Mouse (Mus musculus) E14TG2a.4 (cell line): ENCODE data around the gene Map3k4.

Experiments
- H3K27me3 ChIP-seq: 2 replicates; pipeline ENCODE4 v1.6.1; 2014; ENCODE audit warnings: low read length, control low read depth; ENCODE audit not compliant: insufficient read depth
- H3K36me3 ChIP-seq: 2 replicates; pipeline ENCODE4 v1.6.1; 2014; ENCODE audit warnings: low read length, control low read depth; ENCODE audit not compliant: insufficient read depth
- H3K4me1 ChIP-seq: replicated peaks from 2 replicates; pipeline ENCODE4 v1.6.1; 2014; ENCODE audit warnings: low read depth, low read length, control low read depth
- H3K4me3 ChIP-seq: replicated peaks from 2 replicates; pipeline ENCODE4 v1.5.1; 2014; ENCODE audit warnings: mild to moderate bottlenecking, low read length
- H3K9me3 ChIP-seq: 2 replicates; pipeline ENCODE4 v1.6.1; 2014; ENCODE audit warnings: low read length, control low read depth
- CTCF ChIP-seq: conservative IDR thresholded peaks from 2 replicates; pipeline ENCODE4 v1.5.1; 2014; ENCODE audit warnings: low read length
- NANOG ChIP-seq: IDR thresholded peaks from 2 replicates; pipeline ENCODE4 v1.6.1; 2014; ENCODE audit warnings: borderline replicate concordance, low read length, mixed read lengths
- POU5F1 ChIP-seq: IDR thresholded peaks from 2 replicates; pipeline ENCODE4 v1.6.1; 2014; ENCODE audit warnings: low read length, borderline replicate concordance

The Map3k4 gene

GRCm38 (mm10) chr17:12271805-12272204, 46.8 kb downstream of the Map3k4 start:
- Histone ChIP-seq H3K9me3 (no peaks in the 10 kb centered on the region), H3K4me1 (peaks cover 23% of the 10 kb centered on the region), H3K27me3 (no peaks in the 10 kb centered on the region), H3K4me3 (no peak overlapping the region), H3K36me3 (peaks cover 69% of the 10 kb centered on the region)
- TF ChIP-seq CTCF (no peak), POU5F1 (no peak), NANOG (no peak)

DNA sequence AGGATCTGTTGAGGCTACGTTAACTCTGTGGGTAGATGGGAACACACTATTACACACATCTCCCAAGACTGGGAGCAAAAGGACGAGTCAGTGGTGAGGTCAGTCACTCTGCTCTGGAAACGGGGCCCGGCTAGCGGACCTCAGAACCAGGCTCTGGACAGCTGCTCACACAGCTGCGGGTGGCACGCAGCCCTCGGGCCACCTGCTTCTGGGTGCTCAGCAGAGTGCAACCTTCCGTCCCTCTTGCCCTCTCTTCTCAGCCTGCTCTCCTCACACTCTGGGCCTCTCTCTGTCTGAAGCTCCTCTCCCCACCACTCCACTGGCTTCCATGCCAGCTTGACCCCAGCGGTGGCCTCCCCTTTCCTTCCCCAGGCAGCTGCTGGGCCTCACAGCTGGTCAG, 50.1 kb downstream of the Map3k4 start:
- no peak for TF ChIP-seq POU5F1
- no peak overlapping the region for H3K4me3 ChIP-seq

DNA sequence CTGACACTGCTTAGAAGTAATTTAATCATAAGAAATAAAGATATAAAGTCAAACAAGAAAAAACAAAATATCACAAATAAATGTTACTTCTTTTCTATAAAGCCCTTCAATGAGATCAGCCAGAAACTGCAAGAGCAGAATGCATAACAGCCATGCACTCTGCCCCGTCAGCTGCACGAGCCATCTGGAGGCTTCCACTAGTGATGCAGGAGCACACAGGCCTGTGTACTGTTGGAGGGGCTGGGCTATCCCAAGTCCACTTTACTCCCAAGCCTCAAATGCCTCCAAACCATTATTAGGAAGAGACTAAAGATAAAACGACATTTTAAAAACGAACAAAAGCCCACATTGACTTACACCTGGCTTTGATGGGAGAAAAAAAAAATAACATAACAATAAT, 50.5 kb downstream of the Map3k4 start:
- Histone ChIP-seq H3K9me3 (no peaks in the 10 kb centered on the region), H3K4me3 (no peak overlapping the region), H3K36me3 (peaks cover 54% of the 10 kb centered on the region), H3K4me1 (peaks cover 43% of the 10 kb centered on the region), H3K27me3 (no peaks in the 10 kb centered on the region)
- TF ChIP-seq POU5F1 = no peak
- TF ChIP-seq CTCF = no peak
- TF ChIP-seq NANOG = no peak

More for the DNA sequence above, 50.1 kb downstream of the Map3k4 start:
- no peaks in the 10 kb centered on the region for H3K27me3 ChIP-seq
- peaks cover 41% of the 10 kb centered on the region for H3K4me1 ChIP-seq
- peaks cover 51% of the 10 kb centered on the region for H3K36me3 ChIP-seq
- H3K9me3 ChIP-seq = no peaks in the 10 kb centered on the region

GRCm38 (mm10) chr17:12265969-12266925, 52.3 kb downstream of the Map3k4 start:
- H3K4me1 ChIP-seq = peaks cover 44% of the 10 kb centered on the region
- H3K27me3 ChIP-seq = no peaks in the 10 kb centered on the region
- H3K9me3 ChIP-seq = no peaks in the 10 kb centered on the region
- H3K36me3 ChIP-seq = peaks cover 52% of the 10 kb centered on the region
- TF ChIP-seq POU5F1 (no peak), CTCF (no peak; the same call in 1 of the 2 replicates), NANOG (no peak)
- 0 out of 2 replicates have a peak overlapping the region, but pooled peaks have one; percentile 3 for H3K4me3 ChIP-seq

GRCm38 (mm10) chr17:12264293-12264692, 54.3 kb downstream of the Map3k4 start:
- H3K36me3 ChIP-seq = peaks cover 49% of the 10 kb centered on the region
- TF ChIP-seq POU5F1 (no peak), CTCF (no peak), NANOG (no peak)
- H3K9me3 ChIP-seq = no peaks in the 10 kb centered on the region
- H3K4me1 ChIP-seq = peaks cover 40% of the 10 kb centered on the region
- H3K4me3 ChIP-seq = no peak overlapping the region
- H3K27me3 ChIP-seq = no peaks in the 10 kb centered on the region

DNA sequence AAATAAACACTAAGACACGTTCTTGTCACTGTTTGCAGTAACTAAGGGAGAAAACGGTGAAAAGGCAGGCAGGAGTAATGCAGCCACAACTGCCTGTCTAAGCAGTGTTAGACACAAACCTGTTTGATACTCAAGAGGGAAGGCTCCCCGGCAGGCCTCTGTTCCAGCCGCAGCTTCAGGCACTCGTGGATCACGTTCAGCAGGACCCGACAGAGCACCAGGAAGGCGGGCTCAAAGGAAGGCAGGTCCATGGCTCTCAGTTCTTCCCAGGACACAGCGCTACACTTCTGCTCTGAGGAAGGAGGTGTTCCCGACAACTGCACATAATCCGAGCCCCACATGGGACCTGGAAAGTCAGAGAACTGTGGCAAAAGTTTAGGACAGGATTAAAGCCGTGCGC, 54.8 kb downstream of the Map3k4 start:
- peaks cover 49% of the 10 kb centered on the region for H3K36me3 ChIP-seq
- peaks cover 40% of the 10 kb centered on the region for H3K4me1 ChIP-seq
- H3K27me3 ChIP-seq = no peaks in the 10 kb centered on the region
- H3K9me3 ChIP-seq = no peaks in the 10 kb centered on the region
- no peak for TF ChIP-seq CTCF
- no peak for TF ChIP-seq POU5F1
- TF ChIP-seq NANOG = no peak
- H3K4me3 ChIP-seq = no peak overlapping the region

DNA sequence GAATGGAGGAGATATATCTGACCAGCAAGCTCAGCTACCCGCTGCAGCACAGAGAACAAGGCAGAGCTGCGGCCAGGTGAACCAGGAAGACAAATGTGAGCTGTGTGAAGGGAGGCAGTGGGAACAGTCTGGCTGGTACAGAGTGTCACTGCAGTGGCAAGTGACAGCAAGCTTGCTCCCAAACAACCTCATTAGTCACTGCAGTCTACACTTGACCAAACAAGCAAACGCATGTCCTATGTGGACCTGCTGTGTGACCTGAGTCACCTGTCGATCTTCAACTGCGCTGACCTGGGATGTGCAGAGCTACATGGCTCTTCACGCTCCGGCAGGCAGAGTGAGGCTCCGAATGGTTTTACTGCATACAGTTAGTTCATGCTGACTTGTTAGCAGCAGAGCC, 55.7 kb downstream of the Map3k4 start:
- H3K27me3 ChIP-seq = no peaks in the 10 kb centered on the region
- no peak overlapping the region for H3K4me3 ChIP-seq
- peaks cover 42% of the 10 kb centered on the region for H3K4me1 ChIP-seq
- TF ChIP-seq CTCF = no peak
- TF ChIP-seq POU5F1 = no peak
- TF ChIP-seq NANOG = no peak
- no peaks in the 10 kb centered on the region for H3K9me3 ChIP-seq
- H3K36me3 ChIP-seq = peaks cover 54% of the 10 kb centered on the region

- H3K36me3 ChIP-seq = peaks cover 64% of the 10 kb centered on the region
- H3K9me3 ChIP-seq = no peaks in the 10 kb centered on the region
- H3K27me3 ChIP-seq = no peaks in the 10 kb centered on the region
- TF ChIP-seq NANOG = no peak
- TF ChIP-seq POU5F1 = no peak
- TF ChIP-seq CTCF = no peak
- H3K4me3 ChIP-seq = no peak overlapping the region
- peaks cover 33% of the 10 kb centered on the region for H3K4me1 ChIP-seq
Measured at GRCm38 (mm10) chr17:12261887-12262286, 56.7 kb downstream of the Map3k4 start.

DNA sequence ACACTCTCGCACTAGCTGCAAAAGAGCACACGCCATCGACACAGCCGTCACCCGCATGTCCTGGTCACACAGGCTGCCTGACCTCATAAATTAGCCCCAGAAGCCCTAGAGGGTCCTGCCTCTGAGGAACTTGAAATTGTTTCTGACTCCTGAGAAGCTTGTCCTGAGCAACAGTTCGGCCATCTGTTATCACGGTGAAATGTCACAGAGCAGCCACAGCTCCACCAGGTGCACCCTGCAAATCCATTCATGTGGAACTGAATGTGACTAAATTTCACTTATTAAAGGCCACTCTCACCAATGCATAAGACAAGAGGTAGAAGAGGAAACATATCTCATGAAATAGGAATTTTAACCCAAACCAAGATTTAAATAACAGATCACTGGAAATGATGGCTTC, 57.2 kb downstream of the Map3k4 start:
- Histone ChIP-seq H3K4me1 (peaks cover 28% of the 10 kb centered on the region), H3K4me3 (no peak overlapping the region), H3K27me3 (no peaks in the 10 kb centered on the region), H3K36me3 (peaks cover 69% of the 10 kb centered on the region), H3K9me3 (no peaks in the 10 kb centered on the region)
- TF ChIP-seq NANOG = no peak
